Mouse (Mus musculus) CH12.LX (cell line): ENCODE data around the gene Uck1. TPM values are rescaled to one million over a fixed set of nuclear protein-coding genes. Genes with fewer than 3 reads are reported as not detected.
A peak's percentile ranks its signal among the peaks of the same experiment; 100 is the strongest.

ENCODE experiments used
- DNase-seq: peaks from one replicate; pipeline ENCODE4 v3.0.0-alpha.2; 2013; ENCODE audit errors: extremely low read depth
- H3K27ac ChIP-seq: 2 replicates; pipeline ENCODE4 v1.5.1; 2012; ENCODE audit warnings: low read depth, mild to moderate bottlenecking, control low read depth, moderate library complexity; ENCODE audit not compliant: insufficient read depth
- H3K27me3 ChIP-seq: replicated peaks from 2 replicates; pipeline ENCODE3; 2012; ENCODE audit warnings: inconsistent platforms
- H3K36me3 ChIP-seq, 2 experiments: replicated peaks in 1 of 2; 2 replicates each; pipeline versions ENCODE3 to v1.6.1; 2012; ENCODE audit warnings: inconsistent platforms in 1 of 2, low read length in 1 of 2, mild to moderate bottlenecking in 1 of 2, mixed read lengths in 1 of 2, moderate library complexity in 1 of 2; ENCODE audit not compliant: control insufficient read depth in 1 of 2, insufficient read depth in 1 of 2
- H3K4me1 ChIP-seq, 2 experiments: 2 replicates each; pipeline ENCODE4 v1.6.1; 2012; ENCODE audit warnings: inconsistent platforms in 1 of 2, moderate library complexity in 1 of 2; ENCODE audit not compliant: insufficient read depth in 2 of 2, control insufficient read depth in 1 of 2
- H3K4me2 ChIP-seq: 2 replicates; pipeline ENCODE4 v1.6.1; 2012; ENCODE audit warnings: low read depth, mild to moderate bottlenecking, control low read depth; ENCODE audit not compliant: poor library complexity, insufficient read depth, severe bottlenecking
- H3K4me3 ChIP-seq, 3 experiments: fragments of 150-350 bp in 1 of 3; sonication (generic) in 1 of 3; replicated peaks in 1 of 3; 2 replicates each; pipeline versions ENCODE3 to v1.5.1; 2011 to 2012; ENCODE audit warnings: low read depth in 2 of 3, low read length in 2 of 3, mild to moderate bottlenecking in 2 of 3, moderate library complexity in 2 of 3, control low read depth in 1 of 3, improper control_type of control experiment in 1 of 3, inconsistent platforms in 1 of 3, mixed read lengths in 1 of 3; ENCODE audit not compliant: poor library complexity in 1 of 3
- H3K79me2 ChIP-seq: replicated peaks from 2 replicates; pipeline ENCODE4 v1.6.1; 2012; ENCODE audit warnings: mild to moderate bottlenecking, moderate library complexity; ENCODE audit not compliant: control insufficient read depth, poor library complexity, insufficient read depth, severe bottlenecking; ENCODE audit errors: extremely low read depth
- H3K9ac ChIP-seq: 2 replicates; pipeline ENCODE4 v1.6.1; 2012; ENCODE audit warnings: low read depth, mild to moderate bottlenecking, control low read depth, moderate library complexity; ENCODE audit not compliant: insufficient read depth
- H3K9me3 ChIP-seq: replicated peaks from 2 replicates; pipeline ENCODE3; 2012; ENCODE audit warnings: low read length, inconsistent platforms, mixed read lengths
- CHD1 ChIP-seq: IDR thresholded peaks from 2 replicates; pipeline ENCODE4 v1.6.1; 2012; ENCODE audit warnings: low read depth, low read length, improper control_type of control experiment, inconsistent platforms
- CHD2 ChIP-seq: IDR thresholded peaks from 2 replicates; pipeline ENCODE4 v1.6.1; 2011; ENCODE audit warnings: low read length, improper control_type of control experiment
- CTCF ChIP-seq, 2 experiments: IDR thresholded peaks in 1 of 2; conservative IDR thresholded peaks in 1 of 2; 2 replicates each; pipeline ENCODE4 v1.5.1; 2011 to 2012; ENCODE audit warnings: low read depth in 2 of 2, low read length in 2 of 2, improper control_type of control experiment in 1 of 2, inconsistent platforms in 1 of 2, mild to moderate bottlenecking in 1 of 2, moderate library complexity in 1 of 2
- ELF1 ChIP-seq: IDR thresholded peaks from 2 replicates; pipeline ENCODE4 v1.6.1; 2014; ENCODE audit warnings: low read depth, mild to moderate bottlenecking, inconsistent platforms, low read length, improper control_type of control experiment
- ETS1 ChIP-seq: conservative IDR thresholded peaks from 2 replicates; pipeline ENCODE4 v1.6.1; 2012; ENCODE audit warnings: low read depth, mild to moderate bottlenecking, inconsistent platforms, low read length, improper control_type of control experiment, moderate library complexity
- IRF4 ChIP-seq: IDR thresholded peaks from 2 replicates; pipeline ENCODE4 v1.6.1; 2014; ENCODE audit warnings: low read depth, mild to moderate bottlenecking, inconsistent platforms, low read length, improper control_type of control experiment
- JUN ChIP-seq: IDR thresholded peaks from 2 replicates; pipeline ENCODE4 v1.6.1; 2011; ENCODE audit warnings: low read depth, mild to moderate bottlenecking, low read length, improper control_type of control experiment, moderate library complexity; ENCODE audit not compliant: insufficient read depth
- JUND ChIP-seq: conservative IDR thresholded peaks from 2 replicates; pipeline ENCODE4 v1.6.1; 2011; ENCODE audit warnings: low read depth, low read length, improper control_type of control experiment
- KAT2A ChIP-seq: IDR thresholded peaks from 2 replicates; pipeline ENCODE4 v1.6.1; 2012; ENCODE audit warnings: low read length, improper control_type of control experiment, inconsistent platforms; ENCODE audit not compliant: insufficient replicate concordance
- MAFK ChIP-seq: IDR thresholded peaks from 2 replicates; pipeline ENCODE4 v1.6.1; 2011; ENCODE audit warnings: low read length, improper control_type of control experiment; ENCODE audit not compliant: insufficient replicate concordance
- MXI1 ChIP-seq: IDR thresholded peaks from 2 replicates; pipeline ENCODE4 v1.6.1; 2011; ENCODE audit warnings: mild to moderate bottlenecking, low read depth, low read length, improper control_type of control experiment
- PAX5 ChIP-seq: IDR thresholded peaks from 2 replicates; pipeline ENCODE4 v1.6.1; 2012; ENCODE audit warnings: low read length, inconsistent platforms, mixed read lengths
- RAD21 ChIP-seq: IDR thresholded peaks from 2 replicates; pipeline ENCODE4 v1.6.1; 2011; ENCODE audit warnings: low read depth, mild to moderate bottlenecking, low read length, improper control_type of control experiment, moderate library complexity
- RCOR1 ChIP-seq: conservative IDR thresholded peaks from 2 replicates; pipeline ENCODE4 v1.6.1; 2012; ENCODE audit warnings: low read depth, mild to moderate bottlenecking, inconsistent platforms, low read length, improper control_type of control experiment
- SMC3 ChIP-seq: IDR thresholded peaks from 2 replicates; pipeline ENCODE4 v1.6.1; 2011; ENCODE audit warnings: low read depth, low read length, improper control_type of control experiment
- ZNF384 ChIP-seq: IDR thresholded peaks from 2 replicates; pipeline ENCODE4 v1.6.1; 2012; ENCODE audit warnings: low read depth, low read length, improper control_type of control experiment, inconsistent platforms
- dilution Hi-C: fragments of 300-500 bp; cut with MboI; formaldehyde crosslinking; loops from 2 replicates; pipeline ENCODE4 v1.14.3; 2020; ENCODE audit warnings: low sequenced_read_pairs; ENCODE audit not compliant: extremely low pct_unique_long_range_greater_than_20kb, extremely low pct_ligation_motif_present
- in situ Hi-C: fragments of 300-500 bp; cut with MboI; formaldehyde crosslinking; loops from 3 replicates; pipeline ENCODE4 v1.14.3; 2019; ENCODE audit warnings: low sequenced_read_pairs, low pct_ligation_motif_present, low pct_unique_long_range_greater_than_20kb, mixed read lengths
- polyA plus RNA-seq: library from polyadenylated mRNA; unstranded; fragments of >175 nt; gene quantifications from 2 replicates; pipeline ENCODE4 v1.2.1, GENCODE M21; 2012; ENCODE audit warnings: low read depth; ENCODE audit not compliant: insufficient read length
- total RNA-seq, 2 experiments: library from RNA; depleted of rRNA; stranded (reverse); fragments of 300-350 nt in 1 of 2; fragments of >200 nt in 1 of 2; gene quantifications; 2 replicates each; pipeline ENCODE4 v1.2.3; 2012 to 2014

The Uck1 gene
- total and polyA plus RNA-seq, 3 experiments, result 33.7 to 45.0 (median 35.7) TPM

DNA sequence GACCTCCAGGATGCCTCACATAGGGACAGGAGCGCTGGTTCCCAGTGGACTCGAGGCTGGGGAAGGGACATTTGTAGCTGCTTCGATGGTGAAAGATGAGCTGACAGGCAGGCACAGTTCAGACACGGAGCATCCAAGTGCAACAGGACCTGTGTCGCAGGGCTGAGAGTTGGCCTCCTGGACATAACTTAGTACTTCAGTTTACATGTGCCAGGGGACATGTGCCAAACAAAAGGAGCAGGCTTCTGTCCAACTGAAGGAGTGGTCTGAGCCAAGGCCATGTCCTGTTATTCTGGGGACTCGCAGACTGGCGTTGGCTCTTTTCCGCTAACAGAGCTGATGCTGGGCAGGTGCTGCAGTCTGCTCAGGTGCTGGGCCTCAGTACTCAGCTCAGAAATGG lies 34.4 kb upstream of the Uck1 start:
- in situ Hi-C loops, result no loop called here
- H3K79me2 ChIP-seq, result peaks cover 12% of the 10 kb centered on the region
- no peak overlapping the region for H3K4me3 ChIP-seq
- no peaks in the 10 kb centered on the region for H3K27me3 ChIP-seq
- H3K9ac ChIP-seq, result no peak overlapping the region
- DNase-seq, result no peak
- H3K4me1 ChIP-seq, result peaks cover 1 to 18% of the 10 kb centered on the region in 2 experiments
- no peak for TF ChIP-seq MXI1
- TF ChIP-seq MAFK, result no peak
- TF ChIP-seq PAX5, result no peak
- H3K27ac ChIP-seq, result no peak overlapping the region
- dilution Hi-C loops, result no loop called here
- H3K36me3 ChIP-seq, result peaks cover 42 to 69% of the 10 kb centered on the region in 2 experiments
- H3K9me3 ChIP-seq, result no peaks in the 10 kb centered on the region
- no peak overlapping the region for H3K4me2 ChIP-seq

DNA sequence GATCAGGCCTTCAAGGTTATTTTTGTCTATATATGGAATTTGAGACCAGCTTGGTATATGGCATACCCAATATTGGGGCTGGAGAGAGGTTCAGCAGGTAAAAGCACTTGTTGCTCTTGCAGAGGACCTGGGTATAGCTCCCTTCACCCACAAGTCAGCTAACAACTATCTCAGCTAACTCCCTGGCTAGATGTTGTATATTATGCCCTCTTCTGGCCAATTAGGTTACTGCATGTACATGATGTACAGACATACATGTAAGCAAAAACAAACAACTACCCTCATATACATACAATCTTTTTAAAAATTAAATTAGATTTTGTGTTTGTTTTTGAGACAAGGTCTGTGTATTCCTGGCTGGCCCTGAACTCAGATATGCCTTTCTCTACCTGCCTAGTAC lies 29.6 kb upstream of the Uck1 start:
- TF ChIP-seq ZNF384, result no peak
- TF ChIP-seq IRF4, result no peak
- TF ChIP-seq ETS1, result no peak
- TF ChIP-seq CTCF (conservative IDR thresholded peaks at IDR 0.05 in 1 of 2, IDR thresholded peaks at IDR 0.05 in 1 of 2; ENCODE audit: low read depth in 2 of 2, low read length in 2 of 2), result peak; percentile 58 to 63
- TF ChIP-seq MAFK, result no peak
- no peak for TF ChIP-seq CHD1
- TF ChIP-seq CHD2, result no peak
- peak; percentile 34 for TF ChIP-seq SMC3
- TF ChIP-seq KAT2A, result no peak
- TF ChIP-seq RAD21, result peak; percentile 27
- TF ChIP-seq JUND, result 0 out of 2 replicates have a peak, but pooled peaks have one; percentile 19
- no peak for TF ChIP-seq JUN
- no peak for TF ChIP-seq RCOR1
- no peak for TF ChIP-seq ELF1
- H3K36me3 ChIP-seq, result peaks cover 19 to 42% of the 10 kb centered on the region in 2 experiments
- peak; percentile 74 for DNase-seq
- peaks cover 4 to 34% of the 10 kb centered on the region in 2 experiments for H3K4me1 ChIP-seq
- no peak overlapping the region for H3K4me3 ChIP-seq
- peaks cover 34% of the 10 kb centered on the region for H3K79me2 ChIP-seq
- H3K4me2 ChIP-seq, result peak overlapping the region; percentile 85
- dilution Hi-C loops, result no loop called here
- H3K27me3 ChIP-seq, result no peaks in the 10 kb centered on the region
- H3K9ac ChIP-seq, result no peak overlapping the region
- H3K9me3 ChIP-seq, result no peaks in the 10 kb centered on the region
- no peak overlapping the region for H3K27ac ChIP-seq
- in situ Hi-C loops, result loop anchor here (10.0 kb wide), 1 partner anchor 155 kb away; no protein-coding TSS in a partner anchor
